Mouse (Mus musculus) urinary bladder, postnatal 4 days (tissue): ENCODE data around the gene Zfp36l1.
A peak's percentile ranks its signal among the peaks of the same experiment; 100 is the strongest.

Experiments
- DNase-seq, 2 experiments: peaks; one replicate each; pipeline ENCODE4 v3.0.0; 2021 to 2022; ENCODE audit warnings: low spot score in 2 of 2

Gene Zfp36l1

DNA sequence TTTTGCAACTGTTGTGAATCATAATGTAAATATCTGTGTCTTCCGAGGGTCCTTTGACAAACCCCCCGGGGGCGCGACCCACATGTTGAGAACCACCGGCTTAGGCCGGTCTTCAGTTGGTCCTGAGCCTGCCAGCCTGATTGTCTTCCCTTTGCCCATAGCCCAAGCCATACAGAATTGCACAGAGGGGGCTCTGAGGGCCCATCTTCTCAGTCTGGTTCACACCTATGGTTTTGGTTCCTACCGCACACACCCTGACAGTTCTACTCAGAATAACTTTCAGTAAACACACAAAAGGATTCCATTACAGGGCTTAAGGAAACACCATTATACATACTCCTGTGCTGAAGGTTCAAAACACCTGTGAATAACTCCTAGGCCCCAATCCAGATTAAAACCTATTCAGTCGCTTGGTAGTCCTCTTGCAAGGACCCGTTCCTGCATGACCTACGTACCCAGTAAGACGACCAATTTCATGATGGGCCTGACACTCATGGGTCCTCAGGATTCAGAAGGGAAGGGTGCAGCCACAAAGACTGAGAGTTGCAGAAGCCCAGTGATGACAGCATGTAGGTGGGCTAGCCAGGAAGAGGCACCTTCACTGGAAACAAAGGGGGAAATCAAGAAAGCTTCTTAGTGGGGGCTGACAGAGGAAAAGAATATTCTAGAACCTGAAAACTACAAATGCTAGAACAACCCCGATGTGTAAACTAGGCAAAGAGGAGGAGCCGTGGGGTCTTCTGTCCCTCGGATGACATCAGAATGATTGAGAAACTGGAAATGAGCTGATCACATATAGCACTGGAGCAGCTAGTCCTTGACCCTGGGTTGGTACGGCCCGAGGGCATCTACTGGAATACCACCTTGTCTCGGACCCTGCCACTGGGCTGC, 18.8 kb upstream of the Zfp36l1 start:
- DNase-seq: no peak

DNA sequence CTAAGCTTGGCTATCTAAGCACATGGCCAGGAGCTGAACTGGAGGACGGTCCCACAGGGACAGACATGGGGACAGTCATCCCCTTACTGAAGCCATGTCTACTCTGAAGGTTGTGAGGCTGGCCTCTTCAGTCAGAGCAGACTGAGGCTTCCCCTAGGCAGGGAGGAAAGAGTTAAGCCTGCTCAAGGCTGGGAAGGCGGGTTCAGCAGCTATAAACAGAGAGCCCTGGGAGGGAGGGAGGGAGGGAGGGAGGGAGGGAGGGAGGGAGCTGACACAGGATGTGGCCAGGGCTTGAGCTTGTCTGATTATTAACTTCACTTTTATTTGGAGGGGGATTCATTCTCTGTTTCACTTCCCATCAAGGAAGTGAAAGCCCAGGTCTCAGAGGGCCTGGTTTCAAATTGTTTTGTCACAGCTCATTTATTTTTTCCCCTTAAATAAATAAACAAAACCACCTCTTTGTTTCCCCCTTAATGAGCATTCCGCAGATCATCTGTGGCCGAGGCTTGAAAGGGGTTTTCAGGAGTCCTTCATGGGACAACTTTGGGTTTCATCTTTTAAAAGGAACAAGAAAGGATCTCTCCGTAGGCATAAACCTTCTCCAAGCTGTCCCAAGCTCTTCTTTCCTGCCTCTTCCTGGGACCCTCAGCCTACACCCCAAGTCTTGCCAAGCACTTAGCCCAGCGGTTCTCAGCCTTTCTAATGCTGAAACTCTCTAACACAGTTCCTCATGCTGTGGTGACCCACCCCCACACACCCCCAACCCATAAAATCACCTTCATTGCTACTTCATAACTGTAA, 17.9 kb upstream of the Zfp36l1 start:
- no peak for DNase-seq

DNA sequence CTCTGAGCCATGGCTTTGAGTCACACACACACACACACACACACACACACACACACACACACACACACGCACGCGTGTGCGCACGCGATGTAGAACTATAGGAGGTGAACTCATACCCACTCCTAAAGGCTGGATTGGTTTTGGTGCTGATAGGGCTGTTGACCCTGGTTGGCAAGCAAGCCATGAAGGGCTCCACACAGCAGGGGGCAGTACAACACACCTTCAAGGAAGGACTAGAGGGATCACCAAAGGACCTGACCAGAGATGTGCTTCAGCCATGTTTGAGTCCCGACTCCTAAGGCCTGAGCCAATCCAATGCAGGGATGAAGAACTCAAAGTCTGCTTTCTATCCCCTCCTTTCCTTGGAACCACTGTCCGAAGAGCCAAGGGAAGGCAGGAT, 16.7 kb upstream of the Zfp36l1 start:
- DNase-seq: no peak

DNA sequence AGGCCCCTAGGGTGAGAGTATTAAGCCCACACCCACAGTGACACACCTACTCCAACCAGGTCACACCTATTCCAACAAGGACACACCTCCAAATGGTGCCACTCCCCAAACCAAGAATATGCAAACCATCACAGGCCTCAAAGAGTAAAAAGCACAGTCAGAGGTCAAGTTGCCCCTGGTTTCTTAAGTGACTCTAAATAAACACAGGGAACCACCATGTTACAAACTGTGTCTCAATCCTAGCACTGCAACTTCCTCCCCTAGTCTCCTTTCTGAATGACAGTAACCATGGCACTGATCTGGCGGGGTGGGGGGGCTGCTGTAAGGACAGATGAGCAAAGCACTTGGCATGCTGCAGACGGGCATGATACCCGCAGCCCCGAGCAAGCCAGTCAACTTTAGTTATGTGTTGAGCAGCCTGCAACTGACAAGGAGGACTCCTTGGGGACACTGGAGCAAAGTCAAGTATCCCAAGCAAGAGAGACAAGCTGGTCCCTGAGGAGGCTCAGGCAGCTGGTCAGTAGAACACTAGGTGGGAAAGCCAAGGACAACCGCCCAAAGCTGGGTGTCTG, 14.5 kb upstream of the Zfp36l1 start:
- DNase-seq: no peak

DNA sequence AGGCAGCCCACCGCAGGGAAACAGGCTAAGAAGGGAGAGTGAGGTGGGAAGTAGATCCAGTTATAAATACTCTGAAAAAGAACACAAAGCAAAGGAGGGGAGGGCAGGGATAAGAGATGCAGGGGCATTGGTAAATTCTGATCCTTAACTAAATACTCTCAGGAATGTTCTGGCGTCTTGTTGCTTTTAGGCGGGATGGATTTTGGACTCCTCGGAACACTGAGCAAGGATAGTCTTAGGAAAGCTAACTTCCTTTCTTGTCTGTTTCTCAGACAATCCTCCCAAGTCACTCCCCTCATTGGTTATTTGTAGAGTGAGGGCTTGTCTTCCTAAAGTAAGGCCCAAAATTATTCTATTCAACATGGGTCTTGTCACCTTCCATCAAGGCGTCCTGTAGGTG, 12.5 kb upstream of the Zfp36l1 start:
- DNase-seq: no peak

DNA sequence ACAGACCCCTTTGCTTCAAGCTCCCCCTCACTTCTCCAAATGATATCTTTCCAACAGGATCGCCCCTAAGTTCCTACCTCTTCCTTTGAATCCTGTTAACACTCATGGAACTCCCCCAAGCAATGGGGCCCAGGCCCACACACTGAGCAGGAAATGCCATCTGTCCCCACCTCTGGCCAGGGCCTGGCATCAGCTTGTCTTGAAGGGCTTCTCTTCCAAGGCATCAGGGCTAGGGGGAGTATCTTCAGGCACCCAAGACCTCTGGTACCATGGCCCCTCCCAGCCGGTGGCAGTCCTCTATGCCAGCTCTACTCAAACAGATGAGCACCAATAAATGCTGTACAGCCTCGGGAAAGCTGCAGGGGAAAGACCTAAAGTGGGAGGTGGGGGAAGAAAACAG, 11.9 kb upstream of the Zfp36l1 start:
- DNase-seq: no peak

DNA sequence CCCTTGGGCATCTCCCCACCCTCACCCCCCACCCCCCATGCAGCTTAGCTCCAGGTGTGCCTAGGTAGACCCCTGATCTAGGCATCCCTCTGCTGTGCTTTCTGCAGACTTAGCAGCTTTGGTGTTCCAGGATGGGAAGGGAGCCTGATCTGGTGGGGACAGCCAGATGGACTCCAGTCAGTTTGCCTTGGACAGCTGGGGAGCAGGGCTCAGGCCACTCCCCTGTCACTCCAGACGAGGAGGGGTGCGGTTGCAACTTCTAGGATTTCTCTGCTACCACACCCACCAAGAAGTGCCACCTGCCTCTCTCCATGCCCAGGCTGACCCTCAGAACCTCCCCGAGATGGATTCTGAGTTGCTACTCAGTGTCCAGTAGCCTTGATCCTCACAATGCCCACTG, 11.4 kb upstream of the Zfp36l1 start:
- no peak for DNase-seq

DNA sequence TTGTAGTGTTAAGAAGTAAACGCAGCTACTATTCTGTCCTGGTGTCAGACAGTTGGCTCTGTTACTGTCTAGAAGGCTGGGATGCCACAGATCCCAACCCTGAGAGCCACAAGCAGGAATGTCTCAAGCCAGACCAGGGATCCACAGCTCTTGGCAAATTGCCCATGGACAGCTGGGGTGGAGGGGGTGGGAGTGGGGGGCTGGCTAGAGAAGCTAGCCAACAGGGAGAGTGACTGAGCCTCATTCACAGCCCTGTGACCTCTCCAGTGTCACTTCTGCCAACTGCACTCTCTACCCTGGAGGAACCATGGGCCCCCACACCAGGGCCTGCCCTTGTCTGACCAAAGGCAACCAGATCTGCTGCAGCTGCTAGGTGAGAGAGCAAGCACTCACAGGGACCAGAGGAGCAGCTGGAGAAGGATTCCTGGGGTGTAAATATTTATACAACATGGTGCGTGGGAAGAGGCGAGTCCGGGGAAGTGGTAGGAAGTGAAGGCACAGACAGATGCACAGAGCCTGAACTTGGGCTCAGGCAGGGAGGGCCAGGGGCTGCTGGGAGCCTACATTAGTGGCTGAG, 10.5 kb upstream of the Zfp36l1 start:
- DNase-seq: no peak

DNA sequence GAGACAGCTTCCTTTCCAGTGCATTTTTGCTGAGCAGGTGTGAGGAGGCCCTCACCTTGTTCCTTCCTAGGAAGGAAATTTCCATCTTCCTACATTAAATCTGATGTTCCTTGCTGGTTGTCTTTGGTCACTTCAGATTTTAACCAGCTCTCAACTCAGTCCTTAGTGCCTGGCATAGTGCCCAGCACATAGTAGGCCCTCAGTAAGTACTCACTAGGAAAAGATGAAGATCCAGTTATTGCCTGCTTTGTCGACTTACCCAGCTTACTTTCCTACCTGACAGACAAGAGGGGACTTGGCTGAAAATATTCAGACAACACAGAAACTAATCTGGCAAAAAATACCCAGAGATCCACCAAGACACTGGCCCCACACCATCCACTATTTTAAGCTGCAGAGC, 8.6 kb upstream of the Zfp36l1 start:
- no peak for DNase-seq

DNA sequence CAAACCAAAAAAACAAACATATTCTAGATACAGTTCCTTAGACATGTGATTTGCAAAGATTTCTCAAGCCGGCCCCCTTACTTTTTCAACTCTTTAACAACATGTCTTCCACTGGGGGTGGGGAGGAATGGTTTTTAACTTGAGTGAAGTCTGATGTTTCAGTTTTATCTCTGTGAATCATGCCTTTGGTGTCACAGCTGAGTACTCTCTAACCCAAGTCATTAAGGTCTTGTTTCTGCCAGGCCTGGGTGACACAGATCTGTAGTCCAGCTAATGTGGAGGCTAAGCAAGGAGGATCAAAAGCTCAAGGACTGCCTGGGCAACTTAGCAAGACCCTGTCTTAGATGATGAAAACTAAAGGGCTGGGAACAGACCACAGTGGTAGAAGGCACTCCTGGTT, 5.8 kb upstream of the Zfp36l1 start:
- DNase-seq: no peak

DNA sequence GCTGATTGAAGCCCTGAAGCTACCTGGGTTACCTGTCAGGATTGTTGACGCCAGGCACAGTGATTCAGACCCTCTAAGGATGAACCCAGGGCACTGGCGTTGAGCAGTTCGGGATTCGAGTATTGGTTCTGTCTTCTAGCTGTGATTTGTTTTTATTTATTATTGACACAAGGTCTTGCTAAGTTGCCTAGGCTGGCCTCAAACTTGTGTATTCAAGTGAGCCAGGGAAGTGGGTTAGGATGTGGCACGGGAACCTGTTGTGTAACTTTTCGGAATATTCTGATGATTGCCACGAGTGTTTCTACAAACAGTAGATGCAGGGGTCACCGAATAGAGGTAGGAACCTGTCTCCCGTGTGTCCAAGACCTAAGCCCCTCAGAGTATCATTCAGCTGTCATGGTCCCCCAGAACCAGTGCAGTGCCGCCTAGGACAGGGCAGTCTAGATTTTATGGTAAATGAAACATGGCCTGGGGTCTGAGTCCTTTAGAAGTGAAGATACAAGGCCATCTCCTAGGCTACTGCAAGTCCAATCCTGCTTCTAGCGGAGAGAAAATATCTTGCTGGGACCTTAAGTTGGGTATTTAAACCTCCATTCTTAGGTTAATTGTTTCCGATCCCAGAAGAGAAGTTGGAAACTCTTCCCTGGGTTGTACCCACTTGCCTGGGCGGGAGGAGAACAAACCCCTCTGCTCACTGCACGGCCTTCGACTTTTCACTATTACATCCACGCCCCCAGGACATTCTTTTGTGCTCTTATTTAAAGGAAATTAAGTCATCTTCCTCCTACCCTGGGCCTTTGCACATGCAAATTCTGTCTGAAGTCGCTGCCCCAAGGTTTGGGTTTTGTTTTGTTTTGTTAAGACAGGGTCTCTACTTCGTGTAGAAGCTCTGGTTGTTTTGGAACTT, 3.6 kb upstream of the Zfp36l1 start:
- DNase-seq: peak in 1 of 2 experiments; percentile 46

DNA sequence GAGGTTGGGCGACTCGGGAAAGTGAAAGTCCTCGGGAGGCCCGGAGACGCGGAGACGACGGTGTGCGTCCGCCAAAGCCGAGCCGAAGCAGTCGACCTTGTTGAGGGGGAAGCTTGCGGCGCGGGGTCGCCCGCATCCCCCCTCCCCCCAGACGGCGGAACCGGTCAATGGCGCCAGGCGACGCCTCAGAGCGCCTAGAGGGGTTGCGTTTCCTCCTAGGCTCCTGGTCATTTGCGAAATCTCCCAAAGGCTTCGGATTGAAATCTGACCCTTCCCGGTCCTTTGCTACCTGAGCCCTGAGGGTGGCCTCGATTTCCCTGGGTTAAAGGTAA, 3.0 kb upstream of the Zfp36l1 start:
- no peak for DNase-seq

DNA sequence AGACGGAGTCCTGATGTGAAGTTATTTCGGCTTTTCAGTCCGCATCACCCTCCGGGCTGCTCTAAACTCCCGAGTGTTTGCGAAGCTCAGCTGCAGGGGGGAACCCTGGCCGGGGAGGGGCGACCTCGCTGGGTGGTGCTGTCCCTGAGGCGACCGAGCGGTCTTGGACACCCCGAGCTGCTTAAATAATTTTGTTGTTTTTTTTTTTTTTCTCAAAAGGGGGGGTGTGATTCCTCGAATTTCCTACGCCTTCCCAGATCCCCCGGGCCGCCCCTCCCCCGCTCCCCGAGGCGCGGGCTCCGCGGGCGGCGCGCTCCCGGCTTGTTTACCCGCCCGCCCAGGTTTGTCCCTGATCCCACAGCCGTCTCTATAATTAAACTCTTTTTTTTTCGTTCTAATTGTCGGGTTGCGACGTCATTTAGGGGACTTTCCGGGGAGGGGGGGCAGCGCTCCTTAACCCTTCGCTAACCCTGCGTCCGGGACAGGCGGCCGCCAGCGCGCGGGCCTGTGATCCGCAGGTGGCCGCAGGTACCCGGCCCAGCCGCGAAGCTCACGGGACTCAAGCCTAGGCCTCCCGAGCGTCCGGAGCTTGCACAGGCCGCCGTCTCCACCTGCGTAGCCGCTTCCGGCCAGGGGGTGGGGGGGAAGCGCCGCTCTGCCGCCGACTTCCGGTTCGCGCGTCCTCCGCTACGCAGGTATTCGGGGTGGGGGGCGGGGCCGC, 2.5 kb upstream of the Zfp36l1 start:
- peak; percentile 83 for DNase-seq

DNA sequence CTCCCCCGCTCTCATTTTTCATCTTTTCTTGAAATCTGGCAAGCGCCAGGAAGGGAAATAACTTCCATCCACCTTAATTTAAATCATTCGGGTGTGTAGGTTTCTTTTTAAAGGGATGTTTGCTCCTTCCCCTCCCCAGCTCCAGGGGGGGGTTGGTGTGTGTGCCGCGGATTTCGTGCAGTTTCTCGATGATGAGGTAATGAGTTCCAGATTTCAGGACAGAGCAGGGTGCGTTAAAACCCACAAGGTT, 2.0 kb upstream of the Zfp36l1 start:
- DNase-seq: no peak

DNA sequence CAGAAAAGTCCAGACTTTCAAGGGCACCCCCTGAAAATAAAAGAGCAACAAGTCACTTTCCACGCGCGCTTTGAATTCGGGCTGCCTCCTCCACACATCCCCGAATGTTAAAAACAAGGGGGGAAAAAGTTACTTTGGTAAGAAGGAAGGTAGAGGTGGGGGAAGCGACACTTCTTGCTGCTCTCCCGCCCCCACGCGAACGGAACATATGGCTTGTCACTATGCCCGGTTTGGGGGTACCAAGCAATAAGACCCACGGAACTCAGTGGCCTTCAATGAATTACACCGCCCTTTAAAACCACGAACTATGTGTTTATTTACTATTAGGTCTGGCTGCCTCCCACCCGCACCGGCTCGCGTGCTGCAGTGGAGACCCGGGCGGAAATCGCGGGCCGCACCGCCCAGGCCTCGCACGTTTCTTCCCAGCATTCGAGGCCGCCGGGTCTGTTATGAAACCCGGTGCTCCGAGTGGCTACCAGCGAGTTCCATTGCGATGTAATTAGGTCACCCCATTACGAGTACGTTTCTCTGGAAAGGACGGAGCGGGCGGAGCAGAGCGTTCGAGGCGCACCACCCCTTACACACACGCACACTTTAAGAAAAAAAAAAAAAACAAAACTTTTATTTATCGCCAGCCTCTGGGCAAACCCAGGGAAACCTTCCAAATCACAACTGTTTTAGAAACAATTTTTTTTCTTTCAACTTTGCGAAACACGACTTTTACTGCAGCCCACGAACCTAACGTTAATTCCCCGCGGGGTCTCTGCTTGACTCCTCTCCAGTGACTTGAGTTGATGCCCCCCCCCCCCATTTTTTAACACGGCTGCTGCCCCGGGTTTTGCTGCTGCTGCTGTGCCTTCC, 1.4 kb upstream of the Zfp36l1 start:
- peak; percentile 77 to 80 for DNase-seq

DNA sequence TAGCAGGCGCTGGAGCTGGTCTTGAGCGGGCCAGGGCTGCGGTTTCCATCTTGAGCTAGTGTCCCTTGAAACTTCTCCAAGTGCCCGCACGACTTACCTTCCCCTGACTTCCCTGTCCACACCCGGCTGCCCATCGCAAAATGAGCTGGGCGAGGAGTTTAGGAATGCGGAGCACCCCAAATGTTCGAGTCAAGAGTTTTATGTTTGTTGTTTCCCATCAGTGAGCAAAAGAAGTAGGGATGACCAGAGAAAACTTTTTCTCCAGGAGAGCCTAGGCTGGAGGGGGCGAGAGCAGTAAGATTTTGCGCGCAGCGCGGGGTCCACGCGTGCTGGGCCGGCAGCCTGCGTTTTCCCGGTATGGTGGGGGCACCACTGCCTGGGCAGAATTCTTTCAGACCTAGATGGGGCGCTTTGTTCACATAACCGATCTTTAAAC, 791 bp upstream of the Zfp36l1 start:
- peak in 1 of 2 experiments; percentile 65 for DNase-seq

DNA sequence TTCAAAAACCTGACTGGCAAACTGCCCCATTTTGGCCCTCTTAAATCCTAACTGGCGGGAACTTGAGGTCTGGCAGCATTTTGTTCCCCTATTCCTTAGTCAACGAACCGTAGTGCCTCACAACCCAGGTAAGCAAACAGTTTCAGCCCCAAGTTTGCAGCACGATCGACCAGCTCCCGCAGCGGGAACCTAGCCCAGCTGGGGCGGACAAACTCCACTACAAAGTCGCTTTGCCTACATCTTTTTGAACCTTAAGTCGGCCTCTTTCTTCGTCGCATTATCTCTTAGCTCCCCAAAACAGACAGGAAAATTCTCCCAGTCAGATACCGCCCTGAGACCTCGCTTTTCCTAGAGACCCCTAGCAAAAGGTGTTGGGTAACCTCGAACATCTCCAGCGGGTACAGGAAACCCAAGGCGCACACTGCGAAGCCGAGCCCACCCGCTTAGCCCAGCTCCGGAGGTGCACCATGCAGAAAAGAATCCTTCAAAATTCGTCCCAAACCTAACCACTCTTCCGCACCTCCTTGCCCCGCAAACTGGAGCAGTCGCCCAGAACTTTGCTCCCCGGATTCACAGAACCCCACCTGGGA, 647 bp downstream of the Zfp36l1 start:
- DNase-seq: peak in 1 of 2 experiments; percentile 58

DNA sequence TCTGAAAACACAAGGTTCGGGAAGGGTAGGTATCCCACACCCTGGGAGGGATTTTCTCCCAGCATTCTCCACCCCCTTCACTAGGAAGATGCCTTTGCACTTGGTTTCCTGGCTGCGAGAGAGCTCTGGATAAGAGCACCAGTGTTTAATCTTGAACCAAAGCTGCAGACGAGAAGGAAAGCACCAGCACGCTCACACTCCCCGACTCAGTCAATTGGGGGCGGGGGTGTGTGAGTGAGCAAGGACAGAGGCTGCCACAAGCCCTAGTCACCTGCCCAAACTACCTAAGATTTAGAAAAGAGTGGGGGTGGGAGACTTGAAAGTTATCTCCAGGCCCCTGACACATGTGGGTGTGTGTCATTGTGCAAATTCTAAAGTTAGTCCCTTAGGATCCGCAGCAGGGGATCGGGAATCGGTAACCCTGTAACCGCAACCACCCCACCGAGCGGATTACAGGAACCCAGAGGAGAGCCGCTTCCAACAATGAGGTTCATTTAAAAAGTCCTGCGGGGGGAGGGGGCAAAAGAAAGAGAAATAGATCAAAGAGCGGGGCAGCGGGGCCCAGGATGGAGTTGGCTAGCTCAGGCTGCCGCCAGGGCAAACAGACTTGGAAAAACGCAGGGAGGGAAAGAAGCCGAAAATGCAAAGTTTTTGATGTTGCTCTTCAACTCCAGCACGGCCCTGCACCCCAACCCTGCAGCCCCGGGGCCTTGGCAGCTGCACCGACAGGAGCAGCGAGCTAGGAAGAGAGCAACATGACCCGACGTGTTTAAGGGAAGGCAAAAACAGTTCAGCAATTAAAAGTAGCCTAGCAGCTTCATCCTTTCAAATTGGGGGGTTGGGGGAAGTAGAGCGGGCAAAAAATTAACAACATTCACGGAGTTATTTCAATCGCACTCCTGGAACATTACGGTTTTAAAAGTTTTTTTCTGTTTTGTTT, 1.4 kb downstream of the Zfp36l1 start:
- DNase-seq: no peak

DNA sequence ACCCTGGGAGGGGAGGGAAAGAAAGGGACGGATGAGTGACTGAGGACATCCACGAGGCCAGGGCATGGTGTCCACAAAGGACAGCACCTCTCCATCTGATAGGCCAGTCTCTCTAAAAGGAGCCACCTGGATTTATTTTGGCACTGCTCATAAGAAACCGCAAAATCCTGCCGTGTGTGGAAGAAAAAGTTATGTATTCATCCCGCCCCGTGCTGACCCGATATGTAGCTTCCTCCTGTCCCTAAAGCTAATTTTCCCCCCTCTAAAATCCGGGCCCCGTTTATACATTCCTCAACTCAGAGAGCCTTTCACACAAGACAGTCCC, 2.3 kb downstream of the Zfp36l1 start:
- DNase-seq: no peak
